Mouse (Mus musculus): ENCODE results near the gene Kcnj14.

The Kcnj14 gene

DNA sequence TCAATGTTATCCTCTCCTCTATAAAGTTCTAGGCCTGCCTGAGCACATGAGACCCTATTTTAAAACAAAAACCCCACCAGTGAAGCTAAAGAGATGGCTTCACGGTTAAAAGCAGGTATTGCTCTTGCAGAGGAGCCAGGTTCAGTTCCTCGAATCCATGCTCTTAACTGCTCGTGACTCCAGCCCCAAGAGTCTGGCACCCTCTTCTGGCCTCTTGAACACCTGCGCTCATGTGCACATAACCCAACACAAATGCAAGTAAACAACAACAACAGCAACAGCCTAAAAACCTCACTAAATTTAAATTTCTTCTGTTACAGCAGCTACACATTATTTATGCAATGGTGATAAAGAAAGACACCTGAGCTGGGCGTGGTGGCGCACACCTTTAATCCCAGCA is 57.1 kb downstream of the Kcnj14 start:
- ChIA-PET CTCF (interaction anchor here in 3 of 4 experiments (0.6 to 1.3 kb wide), 6 partner anchors 18 to 89 kb away, joined by 3 to 8 read pairs (median 4); no protein-coding TSS in a partner anchor), POLR2A (interaction anchor here in 2 of 4 experiments (0.8 to 0.9 kb wide), 2 partner anchors 9 to 15 kb away, joined by 3 read pairs; no protein-coding TSS in a partner anchor)

DNA sequence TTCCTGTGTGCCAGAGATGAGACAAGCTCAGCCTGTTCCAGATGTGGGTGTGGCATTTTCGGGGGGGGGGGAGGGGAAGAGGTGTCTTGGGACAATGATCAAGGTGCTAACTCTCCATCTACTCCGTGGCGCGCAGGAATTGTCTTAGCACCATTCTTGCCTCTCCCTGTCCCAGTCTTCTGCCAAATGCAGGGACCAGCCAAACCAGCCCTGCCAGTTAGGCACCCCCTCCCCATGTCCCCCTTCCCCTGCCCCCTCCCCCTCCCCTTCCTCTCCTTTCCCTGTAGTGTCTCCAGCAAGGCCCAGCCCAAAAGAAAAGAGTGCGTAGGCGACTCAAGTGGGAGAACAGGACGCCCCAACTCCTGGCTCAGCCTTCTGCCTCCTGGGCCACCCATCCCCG is 57.8 kb downstream of the Kcnj14 start:
- ChIA-PET POLR2A (interaction anchor here in 3 of 4 experiments (0.6 to 0.9 kb wide), 5 partner anchors 9 to 19 kb away, joined by 3 to 4 read pairs (median 3); no protein-coding TSS in a partner anchor), CTCF (interaction anchor here in 3 of 4 experiments (0.6 to 1.3 kb wide), 7 partner anchors 17 to 89 kb away, joined by 3 to 8 read pairs (median 4); no protein-coding TSS in a partner anchor)

Measured in embryonic stem cell, embryonic (primary cell).